Mouse (Mus musculus) layer of hippocampus, adult 18-20 months (tissue): ENCODE data around the gene Eps8l2. TPM values are rescaled to one million over a fixed set of nuclear protein-coding genes. Genes with fewer than 3 reads are reported as not detected.

Experiments used
- DNase-seq, 2 experiments: peaks; one replicate each; pipeline ENCODE4 v3.0.0; 2022; ENCODE audit warnings: low spot score in 2 of 2
- total RNA-seq, 2 experiments: library from RNA; stranded (reverse); gene quantifications; 2 replicates each; pipeline ENCODE4 v1.2.3; 2021

Gene Eps8l2
- total RNA-seq, 2 experiments from 2014 or later: 5.0 to 9.0 TPM

GRCm38 (mm10) chr7:141364349-141365048, 25.8 kb downstream of the Eps8l2 start:
- DNase-seq: no peak

GRCm38 (mm10) chr7:141365049-141365445, 26.4 kb downstream of the Eps8l2 start:
- peak in 1 of 2 experiments; percentile 37 for DNase-seq

- DNase-seq: no peak
These were observed 28.7 kb downstream of the Eps8l2 start for GRCm38 (mm10) chr7:141367358-141367757.

- no peak for DNase-seq
These were observed 31.2 kb downstream of the Eps8l2 start for GRCm38 (mm10) chr7:141369918-141370317.

- DNase-seq: no peak
These were observed 33.4 kb downstream of the Eps8l2 start for GRCm38 (mm10) chr7:141371942-141372595.

GRCm38 (mm10) chr7:141373611-141374010, 34.9 kb downstream of the Eps8l2 start:
- no peak for DNase-seq

- DNase-seq: no peak
These were observed 35.7 kb downstream of the Eps8l2 start for GRCm38 (mm10) chr7:141374399-141374798.

- DNase-seq: no peak
These were observed 40.9 kb downstream of the Eps8l2 start for GRCm38 (mm10) chr7:141379584-141379983.

GRCm38 (mm10) chr7:141381068-141381835, 42.6 kb downstream of the Eps8l2 start:
- peak in 1 of 2 experiments; percentile 53 for DNase-seq

- no peak for DNase-seq
These were observed 49.3 kb downstream of the Eps8l2 start for GRCm38 (mm10) chr7:141387807-141388486.

GRCm38 (mm10) chr7:141388487-141389109, 49.9 kb downstream of the Eps8l2 start:
- DNase-seq: no peak

GRCm38 (mm10) chr7:141390326-141391259, 51.9 kb downstream of the Eps8l2 start:
- DNase-seq: no peak

- DNase-seq: peak; percentile 93 to 98
These were observed 53.2 kb downstream of the Eps8l2 start, which contains the start of gene Taldo1 for GRCm38 (mm10) chr7:141391625-141392551. Gene Taldo1, plus strand, starts transcription at chr7:141392199.

GRCm38 (mm10) chr7:141392552-141393222, 54.0 kb downstream of the Eps8l2 start:
- DNase-seq: no peak

- no peak for DNase-seq
These were observed 55.5 kb downstream of the Eps8l2 start for GRCm38 (mm10) chr7:141394158-141394557.

- DNase-seq: peak in 1 of 2 experiments; percentile 56
These were observed 56.1 kb downstream of the Eps8l2 start for GRCm38 (mm10) chr7:141394771-141395170.

GRCm38 (mm10) chr7:141395348-141395747, 56.7 kb downstream of the Eps8l2 start:
- DNase-seq: no peak

- DNase-seq: peak in 1 of 2 experiments; percentile 51
These were observed 64.6 kb downstream of the Eps8l2 start for GRCm38 (mm10) chr7:141403305-141403704.
